Mouse (Mus musculus) neural tube, embryonic 11.5 days (tissue): ENCODE measurements around the gene Hoxc9. TPM values are rescaled to one million over a fixed set of nuclear protein-coding genes. Genes with fewer than 3 reads are reported as not detected.
A peak's percentile ranks its signal among the peaks of the same experiment; 100 is the strongest.

ENCODE experiments used
- microRNA counts: library from miRNA; unstranded; fragments of <30 nt; microRNA quantifications from one replicate; lab custom pipeline; 2015
- microRNA-seq: library from miRNA; unstranded; fragments of <30 nt; microRNA quantifications from one replicate; pipeline ENCODE4, GENCODE M21; 2016
- polyA plus RNA-seq: library from polyadenylated mRNA; unstranded; fragments of >200 nt; fragmentation: Nextera tagmentation; extraction: Ambion mirVana; gene quantifications from 2 replicates; pipeline ENCODE4 v1.2.1, GENCODE M21; 2014

Hoxc9 gene
- polyA plus RNA-seq, 1 experiment from 2014 or later = 36.1 TPM

MicroRNAs within 50 kb of the gene (microRNA counts, 519-probe panel; counts per million panel counts)
- microRNA mmu-miR-615-3p (lab: Ali Mortazavi, UCI) = 4,212 counts per million, percentile 77 among the panel's probes with 10 or more counts
- 171 counts per million, percentile 57 among the panel's probes with 10 or more counts for microRNA mmu-miR-615-5p (lab: Ali Mortazavi, UCI)

Small RNAs within 50 kb of the gene (microRNA-seq; reads per million reads assigned to microRNA genes)
- gene Mir196a-2 = 1,273 reads per million, percentile 79 among the genes with 10 or more reads in this experiment
- gene Mir615 = 12,140 reads per million, percentile 97 among the genes with 10 or more reads in this experiment

Other genes starting within 250 kb of the Hoxc9 start
- 2.4 and 4.5 TPM in 2 replicates for gene Hoxc13, start 55.3 kb upstream of the Hoxc9 start, polyA plus RNA-seq
- gene Hoxc12, start 39.7 kb upstream of the Hoxc9 start, polyA plus RNA-seq = 3.0 and 4.6 TPM in 2 replicates
- gene Hoxc11, start 22.0 kb upstream of the Hoxc9 start, polyA plus RNA-seq = 1.9 and 2.0 TPM in 2 replicates
- gene Hoxc10, start 9.6 kb upstream of the Hoxc9 start, polyA plus RNA-seq = 58.3 and 60.4 TPM in 2 replicates
- 36.3 and 37.3 TPM in 2 replicates for gene Hoxc5, start 9.0 kb upstream of the Hoxc9 start, polyA plus RNA-seq
- gene Hoxc8, start 14.2 kb downstream of the Hoxc9 start, polyA plus RNA-seq = 63.7 and 67.1 TPM in 2 replicates
- gene Hoxc6, start 21.8 kb downstream of the Hoxc9 start, polyA plus RNA-seq = 95.9 and 96.4 TPM in 2 replicates
- gene Hoxc4, start 42.5 kb downstream of the Hoxc9 start, polyA plus RNA-seq = 62.6 and 67.3 TPM in 2 replicates
- gene Smug1, start 190.7 kb downstream of the Hoxc9 start, polyA plus RNA-seq = 55.9 and 65.4 TPM in 2 replicates